Mouse (Mus musculus) adrenal gland, postnatal 4 days (tissue): ENCODE results near the gene Fancd2. TPM values are rescaled to one million over a fixed set of nuclear protein-coding genes. Genes with fewer than 3 reads are reported as not detected.

Experiments
- DNase-seq, 2 experiments: peaks; one replicate each; pipeline ENCODE4 v3.0.0; 2021 to 2022; ENCODE audit warnings: low spot score in 2 of 2, mixed read lengths in 2 of 2
- long read RNA-seq, 2 experiments: library from polyadenylated mRNA; stranded (forward); transcript quantifications; one replicate each; pipeline ENCODE4 v2.0.0; 2021
- total RNA-seq, 2 experiments: library from RNA; stranded (reverse); gene quantifications; 2 replicates each; pipeline ENCODE4 v1.2.3; 2021

The Fancd2 gene
- total RNA-seq: 1 to 10 TPM; 7.9 to 8.1 TPM
- long read RNA-seq, experiment 1, partial matches to known transcripts: 2 of 10 reads
- long read RNA-seq, experiment 1, other reads (novel, unspliced or antisense): 7 of 10 reads
- long read RNA-seq, experiment 2, full-length matches to known transcripts: 1 of 9 reads
- long read RNA-seq, experiment 2, partial matches to known transcripts: 5 of 9 reads
- long read RNA-seq, experiment 2, other reads (novel, unspliced or antisense): 3 of 9 reads

DNA sequence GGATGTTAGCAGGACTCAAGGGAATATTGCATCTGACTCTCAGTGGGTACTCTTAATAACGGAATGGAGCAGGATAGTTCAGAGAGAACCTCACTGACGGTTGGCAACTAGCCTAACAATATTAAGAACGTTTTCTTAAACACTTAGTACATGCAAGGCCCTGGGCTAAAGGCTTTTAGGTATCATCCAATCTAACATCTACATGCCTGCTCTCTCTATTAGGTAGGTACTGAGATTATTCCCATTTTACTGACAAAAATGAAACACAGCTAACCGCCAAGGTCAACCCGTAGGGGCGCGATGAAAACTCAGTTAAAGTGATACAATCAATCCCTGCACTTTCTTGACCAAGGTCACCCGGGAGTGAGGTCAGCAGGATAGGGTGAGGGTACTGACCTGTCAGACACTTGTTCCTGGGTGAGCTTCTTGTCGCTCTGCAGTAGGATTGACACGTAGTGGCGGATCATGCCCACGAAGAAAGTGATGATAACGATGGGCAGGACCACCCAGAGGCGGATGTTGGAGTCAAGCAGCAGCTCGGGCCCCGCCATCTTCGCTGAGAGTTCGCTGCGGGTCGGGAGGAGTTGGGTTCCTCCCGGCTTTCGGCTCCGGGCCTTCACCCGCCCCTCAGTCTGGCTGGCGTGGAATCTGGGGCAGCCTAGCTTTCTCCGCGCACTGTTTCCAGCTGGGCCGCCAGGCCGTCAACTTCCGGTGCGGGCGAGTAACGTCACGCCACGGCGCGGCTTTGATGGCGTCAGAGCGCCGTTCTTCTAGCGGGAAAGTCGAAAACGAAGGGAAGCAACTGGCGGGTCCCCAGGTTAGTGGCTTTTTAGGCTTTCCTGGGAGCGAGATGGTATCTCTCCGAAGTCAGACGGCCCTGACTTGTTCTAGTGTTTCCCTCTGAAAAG, at the start of gene Fancd2, which contains the start of gene Emc3:
Gene Fancd2 (plus strand): TSS at position 751 of the 908 bp plus-strand sequence.
Gene Emc3 (minus strand): TSS at position 721 of the 908 bp plus-strand sequence.
- DNase-seq: peak; percentile 81 to 92

DNA sequence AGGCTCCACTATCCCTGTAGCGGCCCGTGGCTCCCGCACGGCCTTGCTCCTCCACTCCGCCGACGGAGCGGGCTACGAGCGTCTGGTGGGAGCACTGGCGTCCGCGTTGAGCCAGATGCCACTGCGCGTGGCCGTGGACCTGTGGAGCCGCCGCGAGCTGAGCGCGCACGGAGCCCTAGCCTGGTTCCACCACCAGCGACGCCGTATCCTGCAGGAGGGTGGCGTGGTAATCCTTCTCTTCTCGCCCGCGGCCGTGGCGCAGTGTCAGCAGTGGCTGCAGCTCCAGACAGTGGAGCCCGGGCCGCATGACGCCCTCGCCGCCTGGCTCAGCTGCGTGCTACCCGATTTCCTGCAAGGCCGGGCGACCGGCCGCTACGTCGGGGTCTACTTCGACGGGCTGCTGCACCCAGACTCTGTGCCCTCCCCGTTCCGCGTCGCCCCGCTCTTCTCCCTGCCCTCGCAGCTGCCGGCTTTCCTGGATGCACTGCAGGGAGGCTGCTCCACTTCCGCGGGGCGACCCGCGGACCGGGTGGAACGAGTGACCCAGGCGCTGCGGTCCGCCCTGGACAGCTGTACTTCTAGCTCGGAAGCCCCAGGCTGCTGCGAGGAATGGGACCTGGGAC, 48.9 kb upstream of the Fancd2 start:
- DNase-seq: no peak

DNA sequence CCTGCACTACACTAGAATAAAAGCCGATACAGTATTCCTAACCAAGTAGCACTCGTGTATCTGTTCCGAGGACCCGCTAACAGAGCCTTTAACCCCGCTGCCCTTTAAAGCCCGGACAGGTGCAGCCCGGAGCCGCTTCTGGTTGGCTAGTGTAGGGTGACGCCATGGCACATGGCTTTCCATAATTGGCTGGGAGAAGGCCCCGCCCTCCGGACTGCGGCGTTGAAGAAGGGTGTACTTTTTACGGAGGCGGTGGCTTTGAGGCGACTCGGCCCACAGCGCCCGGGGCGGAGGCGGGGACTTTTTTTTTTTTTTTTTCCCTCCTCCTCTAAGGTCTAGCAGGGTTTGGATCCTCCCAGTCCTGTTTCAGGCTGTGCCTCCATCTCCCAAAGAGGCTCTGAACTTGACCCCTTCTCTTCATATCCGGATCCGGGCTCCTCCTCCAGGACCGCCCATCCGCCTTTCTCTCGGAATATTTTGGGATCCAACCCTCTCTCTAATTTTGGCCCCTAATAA, 48.3 kb upstream of the Fancd2 start, which contains the start of gene Creld1:
Gene Creld1 (plus strand): TSS at position 198 of the 516 bp plus-strand sequence.
- DNase-seq: peak; percentile 70 to 87

DNA sequence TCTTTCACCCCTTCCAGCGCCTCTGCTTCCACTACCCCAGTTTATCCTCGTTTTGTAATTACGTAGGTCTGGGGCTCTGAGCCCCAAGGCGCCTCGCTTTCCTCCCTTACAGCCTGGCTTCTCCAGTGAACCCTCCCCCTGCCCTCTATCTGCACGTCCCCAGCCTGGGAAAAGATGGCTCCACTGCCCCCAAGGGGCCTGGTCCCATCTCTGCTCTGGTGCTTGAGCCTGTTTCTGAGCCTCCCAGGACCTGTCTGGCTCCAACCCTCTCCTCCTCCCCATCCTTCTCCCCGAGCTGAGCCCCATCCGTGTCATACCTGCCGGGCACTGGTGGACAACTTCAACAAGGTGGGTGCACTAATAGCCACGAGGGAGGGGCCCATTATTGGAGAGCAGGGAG, 47.8 kb upstream of the Fancd2 start:
- no peak for DNase-seq

DNA sequence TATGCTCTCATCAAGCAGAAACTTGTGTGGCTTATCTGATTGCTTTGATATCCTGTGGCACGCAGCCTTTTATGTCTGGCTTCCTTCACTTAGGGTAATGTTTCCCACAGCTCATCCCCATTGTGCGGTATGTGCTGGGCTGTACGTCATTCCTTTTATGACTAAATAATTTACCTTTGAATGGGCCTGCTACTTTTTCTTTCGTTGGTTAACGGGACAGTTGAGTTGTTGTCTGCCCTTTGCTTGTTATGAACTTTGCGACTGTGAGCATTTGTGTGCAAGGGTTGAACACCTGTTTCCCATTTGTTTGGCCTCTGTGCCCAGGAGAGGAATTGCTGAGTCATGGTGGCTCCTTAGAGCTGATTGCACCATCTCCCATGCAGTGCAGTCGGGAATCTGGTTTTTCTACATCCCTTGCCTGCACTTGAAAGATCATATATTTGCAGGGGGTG, 44.3 kb upstream of the Fancd2 start:
- DNase-seq: no peak

DNA sequence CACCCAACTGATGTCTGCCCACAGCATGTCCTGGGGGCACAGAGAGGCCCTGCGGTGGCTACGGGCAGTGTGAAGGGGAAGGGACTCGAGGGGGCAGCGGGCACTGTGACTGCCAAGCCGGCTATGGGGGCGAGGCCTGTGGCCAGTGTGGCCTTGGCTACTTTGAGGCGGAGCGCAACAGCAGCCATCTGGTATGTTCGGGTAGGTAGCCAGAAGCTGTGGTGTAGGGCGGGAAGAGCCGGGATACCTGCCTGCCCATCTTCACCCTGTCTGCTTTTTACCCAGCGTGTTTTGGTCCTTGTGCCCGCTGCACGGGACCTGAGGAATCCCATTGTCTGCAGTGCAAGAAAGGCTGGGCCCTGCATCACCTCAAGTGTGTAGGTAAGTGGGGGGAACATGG, 42.1 kb upstream of the Fancd2 start:
- DNase-seq: no peak

DNA sequence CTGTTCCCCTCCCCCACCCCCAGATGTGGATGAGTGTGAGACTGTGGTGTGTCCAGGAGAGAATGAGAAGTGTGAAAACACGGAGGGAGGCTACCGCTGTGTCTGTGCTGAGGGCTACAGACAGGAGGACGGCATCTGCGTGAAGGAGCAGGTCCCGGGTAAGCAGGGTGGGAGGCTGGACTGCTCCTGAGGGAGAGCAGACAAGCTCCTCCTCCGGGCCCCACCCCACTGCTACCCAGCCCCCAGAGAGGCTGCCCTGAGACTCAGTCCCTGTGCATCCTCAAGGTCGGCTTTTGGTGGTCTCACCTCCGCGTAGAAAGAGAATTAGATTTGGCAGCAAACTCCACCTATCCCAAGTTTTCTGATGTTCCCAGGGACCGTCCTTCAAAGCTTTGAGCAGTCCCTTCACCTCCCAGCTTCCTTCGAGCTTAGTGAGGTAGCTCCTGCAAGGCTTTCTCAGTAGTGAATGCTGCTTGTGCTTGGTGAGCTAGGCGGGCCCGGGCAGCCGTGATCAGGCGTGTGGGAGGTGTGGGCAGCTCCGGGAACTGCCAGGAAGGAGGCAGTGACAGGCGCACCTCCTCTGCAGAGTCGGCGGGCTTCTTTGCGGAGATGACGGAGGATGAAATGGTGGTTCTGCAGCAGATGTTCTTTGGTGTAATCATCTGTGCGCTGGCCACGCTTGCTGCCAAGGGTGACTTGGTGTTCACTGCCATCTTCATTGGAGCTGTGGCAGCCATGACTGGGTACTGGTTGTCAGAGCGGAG, 39.2 kb upstream of the Fancd2 start:
- DNase-seq: no peak

DNA sequence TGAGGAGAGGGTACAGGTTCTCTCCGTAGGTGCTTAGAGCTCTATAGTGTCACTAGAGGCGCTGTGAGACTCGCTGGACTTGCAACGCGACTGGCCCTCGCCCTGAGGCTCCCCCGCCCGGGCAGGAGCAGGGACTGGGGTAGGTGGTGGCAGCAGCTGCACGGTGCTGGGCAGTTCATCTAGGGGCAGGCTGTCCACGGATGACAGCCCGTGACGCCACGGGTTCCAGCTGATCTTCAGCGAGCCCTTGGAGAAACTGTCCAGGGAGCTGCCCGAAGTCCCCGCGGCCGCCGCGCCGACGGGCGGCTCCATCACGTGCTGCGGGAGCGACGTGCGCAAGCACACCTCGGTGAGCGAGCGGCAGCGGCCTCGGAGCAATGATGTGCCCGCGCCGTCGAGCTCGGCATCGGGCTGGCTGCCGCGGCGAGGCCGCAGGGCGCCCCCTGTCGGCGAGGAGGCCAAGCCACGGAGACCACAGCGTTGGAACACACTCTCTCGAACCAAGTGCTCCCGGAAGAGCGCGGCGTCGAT, 37.2 kb upstream of the Fancd2 start:
- peak; percentile 62 to 63 for DNase-seq

DNA sequence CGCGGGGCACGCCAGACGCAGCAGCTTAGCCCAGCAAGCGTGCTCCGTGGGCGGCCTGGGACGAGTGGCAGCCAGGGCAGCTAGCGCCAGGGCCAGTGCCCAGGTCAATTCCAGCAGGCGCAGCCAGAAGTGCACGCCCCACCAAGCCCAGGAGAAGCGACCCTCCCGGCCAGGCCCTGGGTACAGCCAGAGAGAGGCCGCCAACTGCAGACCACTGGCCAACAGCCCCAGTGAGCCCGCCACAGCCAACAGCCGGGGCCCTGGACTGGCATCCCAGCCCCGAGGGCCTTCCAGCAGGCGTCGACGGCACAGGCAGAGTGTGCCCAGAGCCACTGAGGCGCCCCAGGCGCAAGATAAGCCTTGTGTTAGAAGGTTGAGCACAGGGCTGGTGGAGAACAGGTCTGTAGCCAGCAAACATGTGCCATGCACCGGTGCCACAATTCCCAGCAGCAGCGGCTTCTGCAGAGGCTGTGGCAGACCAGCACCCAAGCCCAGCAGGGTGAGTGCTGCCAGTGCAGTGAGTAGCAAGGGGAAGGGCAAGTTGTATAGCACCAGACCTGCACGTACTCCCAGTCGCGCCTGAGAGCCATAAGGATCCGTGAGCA, 36.3 kb upstream of the Fancd2 start:
- DNase-seq: no peak

DNA sequence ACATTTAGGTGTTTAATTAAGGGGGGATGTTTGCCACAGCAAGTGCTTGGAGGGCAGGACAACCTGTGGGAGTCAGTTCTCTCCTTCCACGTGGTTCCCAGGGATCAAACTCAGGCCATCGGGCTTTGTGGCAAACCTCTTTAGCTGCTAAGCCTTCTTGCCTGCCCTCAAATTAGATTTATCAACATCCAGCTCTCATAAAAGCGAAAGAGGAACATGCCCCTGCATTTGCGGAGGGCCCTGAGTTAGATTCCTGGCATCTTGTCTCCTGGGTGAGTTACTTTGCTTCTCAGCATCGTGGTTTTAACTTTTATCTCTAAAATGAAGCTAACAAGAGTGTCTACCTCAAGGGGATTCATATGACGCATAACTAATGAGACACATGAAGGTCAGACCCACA, 32.1 kb upstream of the Fancd2 start:
- no peak for DNase-seq

DNA sequence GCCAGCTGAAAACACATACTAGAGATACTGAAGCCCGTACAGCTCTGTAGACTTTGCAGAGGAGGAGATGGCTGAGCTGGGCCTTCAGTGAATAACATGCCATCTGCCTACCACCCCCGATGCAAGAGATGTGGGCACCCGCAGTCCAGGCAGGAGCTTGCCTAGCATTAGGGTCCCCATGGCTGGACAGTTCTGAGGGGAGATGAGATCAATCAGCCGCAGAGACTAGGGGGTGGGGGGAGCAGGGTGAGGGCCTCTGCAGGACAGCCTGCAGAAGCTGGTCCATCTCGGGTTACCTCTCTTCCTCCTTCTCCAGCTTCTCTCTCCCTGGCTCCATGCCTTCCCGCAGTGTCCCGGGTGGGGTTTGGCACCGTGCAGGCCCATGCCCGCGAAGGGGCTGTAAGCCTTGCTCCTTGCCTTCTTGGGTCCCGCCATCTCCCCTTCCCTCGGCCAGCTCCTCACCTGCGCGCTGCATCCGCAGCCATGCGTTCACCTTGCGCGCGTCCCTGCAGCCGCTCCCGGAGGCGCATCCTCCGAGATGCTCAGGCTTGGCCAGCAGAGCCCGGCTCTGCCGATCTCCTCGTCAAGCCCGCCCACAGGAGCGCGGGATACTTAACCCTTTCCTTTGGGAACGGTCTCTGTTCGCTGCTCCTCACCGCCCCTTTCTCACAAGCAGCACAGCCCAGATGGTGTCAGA, 29.9 kb upstream of the Fancd2 start, which contains the start of gene Prrt3:
Gene Prrt3 (minus strand): TSS at position 544 of the 697 bp plus-strand sequence.
- DNase-seq: no peak

DNA sequence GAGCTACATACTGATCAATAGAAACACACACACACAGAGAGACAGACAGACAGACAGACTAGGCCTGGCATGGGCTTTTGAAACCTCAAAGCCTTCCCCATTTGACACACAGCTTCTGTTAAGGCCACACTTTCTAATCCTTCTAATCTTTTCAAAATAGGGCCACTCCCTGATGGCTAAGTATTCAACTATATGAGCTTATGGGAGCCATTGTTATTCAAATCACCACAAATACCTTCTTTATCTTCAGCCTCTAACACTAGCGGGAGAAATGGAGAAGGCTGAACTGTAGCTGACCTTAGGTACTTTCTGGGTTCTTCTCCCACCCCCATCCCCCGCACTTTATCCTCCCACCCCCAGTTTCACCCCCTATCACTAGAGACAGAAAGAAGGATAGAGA, 28.7 kb upstream of the Fancd2 start:
- no peak for DNase-seq

DNA sequence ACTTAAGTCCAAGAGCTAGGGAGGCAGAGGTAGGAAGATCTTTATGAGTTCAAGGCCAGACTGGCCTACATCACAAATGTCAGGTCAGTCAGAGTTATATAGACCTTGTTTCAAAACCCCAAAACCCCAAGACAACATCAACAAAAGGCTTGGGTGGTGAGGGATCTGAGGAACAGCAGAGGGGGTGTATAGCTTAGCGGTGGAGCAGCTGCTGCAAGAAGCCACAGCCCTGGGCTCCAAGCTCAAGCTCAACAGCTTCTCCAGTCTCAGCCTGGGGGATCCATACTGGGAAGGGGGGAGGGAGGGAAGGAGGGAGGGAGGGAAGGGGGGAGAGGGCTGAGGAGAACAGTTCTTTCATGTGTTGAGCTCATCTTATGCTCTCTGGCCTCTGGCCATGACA, 25.8 kb upstream of the Fancd2 start:
- no peak for DNase-seq

DNA sequence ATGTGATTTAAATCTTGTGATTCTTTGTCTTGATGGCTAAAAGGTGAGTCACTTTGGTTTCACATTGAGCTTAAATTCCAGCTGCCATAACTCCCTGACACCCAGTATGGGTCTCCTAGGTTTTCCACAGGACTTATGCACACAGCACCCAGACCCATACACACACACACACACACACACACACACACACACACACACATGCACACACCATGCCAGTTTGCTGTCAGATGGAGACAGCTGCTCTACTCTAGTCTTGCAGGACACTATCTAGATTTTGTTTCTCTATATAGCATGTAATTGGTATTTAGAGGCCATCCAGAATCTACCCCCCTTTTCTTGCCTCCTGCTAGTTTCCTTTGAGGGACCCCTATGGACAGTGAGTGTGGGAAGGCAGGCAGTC, 24.4 kb upstream of the Fancd2 start:
- no peak for DNase-seq

DNA sequence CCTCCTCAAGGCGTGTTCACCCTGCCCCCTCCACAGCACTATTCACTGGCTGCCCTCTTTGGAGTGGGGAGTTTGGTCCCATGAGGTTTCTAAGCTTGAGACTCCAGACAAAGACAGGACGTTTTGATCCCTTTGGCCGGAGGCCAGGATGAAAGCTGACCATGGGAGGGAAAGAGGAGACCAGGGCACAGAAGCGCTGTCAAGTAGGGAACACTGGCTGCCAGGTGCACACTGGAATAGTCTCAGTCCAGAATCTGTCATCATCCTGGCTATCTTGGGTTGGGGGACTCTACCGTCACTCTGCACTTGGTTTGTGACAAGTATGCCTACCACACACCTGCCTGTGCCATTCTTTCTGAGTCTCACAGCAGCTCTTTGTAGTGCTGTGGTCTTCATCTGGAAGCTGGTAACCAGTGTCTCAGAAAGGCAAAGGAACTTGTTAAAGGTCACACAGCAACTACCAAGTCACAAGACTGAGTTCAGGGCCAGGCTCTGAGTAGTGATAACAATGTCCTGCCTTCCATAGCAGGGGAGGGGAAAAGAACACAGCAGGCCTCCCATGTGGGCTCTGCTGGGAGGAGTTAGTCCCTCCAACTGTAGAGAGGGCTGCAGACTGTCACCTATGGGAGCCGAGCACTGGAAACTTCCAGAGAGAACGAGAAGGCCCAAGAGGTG, 23.1 kb upstream of the Fancd2 start:
- DNase-seq: no peak

DNA sequence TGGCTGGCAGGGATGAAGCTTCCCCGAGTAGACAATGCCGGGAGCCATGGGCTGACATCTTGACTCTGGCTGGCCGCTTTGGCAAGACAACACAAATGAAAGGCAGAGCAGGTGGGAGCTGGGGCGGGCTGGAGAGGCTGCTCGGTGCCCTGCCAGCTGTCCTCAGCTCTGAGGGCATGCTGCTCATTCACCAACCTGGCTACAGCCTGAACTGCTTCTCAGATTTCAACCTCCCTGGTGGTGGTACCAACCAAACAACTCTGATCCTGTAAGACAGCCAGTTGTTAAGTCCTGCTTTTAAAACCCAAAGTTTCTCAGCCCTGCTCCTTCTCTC, 22.6 kb upstream of the Fancd2 start:
- DNase-seq: no peak

DNA sequence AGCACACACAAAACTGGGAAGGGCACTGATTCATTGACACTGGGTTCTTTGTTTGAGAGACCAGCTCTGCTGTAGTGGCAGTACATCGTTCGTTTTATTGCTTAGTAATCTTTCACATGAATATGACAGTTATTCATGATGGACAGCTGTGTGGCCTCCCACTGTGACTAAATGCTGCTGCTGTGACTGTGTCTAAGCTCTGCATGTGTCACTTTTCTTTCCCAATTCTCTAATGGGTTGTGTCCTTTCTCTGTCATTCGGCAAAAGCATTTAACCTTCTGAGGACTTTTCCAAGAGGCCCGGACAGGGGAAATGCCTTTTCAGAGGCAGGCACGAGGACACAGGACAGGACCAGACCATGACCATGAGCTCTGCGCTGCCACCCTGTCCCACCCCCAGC, 17.5 kb upstream of the Fancd2 start:
- no peak for DNase-seq

DNA sequence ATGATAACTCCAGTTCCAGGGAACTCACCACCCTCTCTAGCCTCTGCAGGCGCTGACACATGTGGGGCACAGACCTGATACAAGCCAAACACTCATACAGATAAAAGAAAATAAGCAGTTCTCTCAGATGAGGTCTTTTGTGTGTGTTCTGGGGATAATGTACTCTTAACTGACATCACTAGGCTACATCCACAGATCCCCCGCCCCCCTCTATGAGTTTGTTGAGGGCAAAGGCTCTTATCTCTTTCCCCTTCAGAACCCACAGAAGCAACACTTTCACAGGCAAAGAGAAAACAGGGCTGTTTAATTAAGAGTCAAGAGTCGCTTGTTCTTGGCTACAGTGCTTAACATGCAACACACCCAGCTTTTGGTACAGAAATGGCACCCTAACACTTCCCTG, 16.9 kb upstream of the Fancd2 start:
- no peak for DNase-seq
